Mouse (Mus musculus) central nervous system, embryonic 18 days (tissue): ENCODE results near the gene Cacna1b. TPM values are rescaled to one million over a fixed set of nuclear protein-coding genes. Genes with fewer than 3 reads are reported as not detected.

ENCODE experiments used
- polyA plus RNA-seq: library from polyadenylated mRNA; depleted of rRNA; stranded (reverse); fragments of >200 nt; gene quantifications from 2 replicates; pipeline ENCODE4 v1.2.3, GENCODE M21; 2012; rRNA removed

The Cacna1b gene
- polyA plus RNA-seq, result 68.4 and 80.1 TPM in 2 replicates

GRCm38 (mm10) chr2:24763115-24763557 is at the start of gene Cacna1b:
Gene Cacna1b, minus strand, starts transcription at chr2:24763152.

Other genes with a start within 250 kb of the Cacna1b start
- 105 and 109 TPM in 2 replicates for gene Ehmt1, start 156.5 kb upstream of the Cacna1b start, polyA plus RNA-seq
- gene Arrdc1, start 172.1 kb upstream of the Cacna1b start, polyA plus RNA-seq, result 92.5 and 98.4 TPM in 2 replicates
- 45.3 and 47.1 TPM in 2 replicates for gene Zmynd19, start 186.6 kb upstream of the Cacna1b start, polyA plus RNA-seq
- 41.9 and 44.1 TPM in 2 replicates for gene Dph7, start 199.2 kb upstream of the Cacna1b start, polyA plus RNA-seq
- 98.6 and 112 TPM in 2 replicates for gene Mrpl41, start 211.9 kb upstream of the Cacna1b start, polyA plus RNA-seq
- gene Pnpla7, start 212.9 kb upstream of the Cacna1b start, polyA plus RNA-seq, result 4.7 and 5.0 TPM in 2 replicates